Mouse (Mus musculus) liver, embryonic 14.5 days (tissue): ENCODE results near the gene Dennd1c.

ENCODE experiments used
- CTCF ChIP-seq: IDR thresholded peaks from 2 replicates; pipeline ENCODE4 v1.5.1; 2016; ENCODE audit warnings: antibody characterized with exemption, low read depth, control low read depth
- EP300 ChIP-seq: IDR thresholded peaks from 2 replicates; pipeline ENCODE4 v1.6.1; 2016; ENCODE audit warnings: antibody characterized with exemption, low read depth

DNA sequence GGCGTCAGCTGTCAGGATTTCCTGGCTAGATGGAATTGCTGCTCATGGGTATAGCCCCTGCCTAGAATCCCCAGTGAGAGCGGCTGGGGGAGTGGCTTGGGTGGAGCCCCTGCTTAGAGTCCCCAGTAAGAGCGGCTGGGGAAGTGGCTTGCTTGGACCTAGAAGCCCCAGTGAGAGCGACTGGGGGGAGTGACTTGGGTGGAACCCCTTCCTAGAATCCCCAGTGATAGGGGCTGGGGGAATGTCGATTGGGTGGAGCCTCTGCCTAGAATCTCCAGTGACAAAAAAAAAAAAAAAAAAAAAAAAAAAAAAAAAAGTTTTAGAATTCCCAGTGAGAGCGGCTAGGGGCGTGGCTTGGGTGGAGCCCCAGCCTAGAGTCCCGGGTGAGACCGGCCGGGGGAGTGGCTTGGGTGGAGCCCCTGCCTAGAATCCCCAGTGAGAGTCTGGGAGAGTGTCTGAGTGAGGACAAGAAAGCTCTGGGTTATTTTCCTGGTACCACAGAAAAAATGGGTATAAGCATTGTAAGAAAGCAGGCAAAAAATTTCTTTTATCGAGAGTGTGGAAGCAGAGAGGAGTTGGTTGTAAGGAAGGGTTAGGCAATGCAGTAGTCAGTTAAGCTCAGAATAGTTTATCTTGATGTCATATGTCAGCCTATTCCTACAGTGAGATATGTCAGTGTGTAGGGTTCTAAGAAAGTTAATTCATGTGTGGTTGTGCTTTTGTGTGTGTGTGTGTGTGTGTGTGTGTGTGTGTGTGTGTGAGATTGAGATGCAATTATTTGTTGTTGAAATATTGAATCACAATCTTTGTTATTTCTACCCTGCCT, 40.4 kb upstream of the Dennd1c start:
- TF ChIP-seq CTCF (no peak), EP300 (no peak)
